Mouse (Mus musculus) liver, embryonic 16.5 days (tissue): ENCODE measurements around the gene Spc24. TPM values are rescaled to one million over a fixed set of nuclear protein-coding genes. Genes with fewer than 3 reads are reported as not detected.

ENCODE experiments used
- ATAC-seq: fragments of 200-750 bp; cut with Nextera tagmentation; 2 replicates; pipeline ENCODE4 v1.8.0; 2017; ENCODE audit warnings: low read depth, mild to moderate bottlenecking, moderate number of reproducible peaks, moderate library complexity
- H3K27ac ChIP-seq: fragments of 300-500 bp; sonication (generic); 2 replicates; pipeline ENCODE4 v1.5.1; 2014; ENCODE audit warnings: mild to moderate bottlenecking, low read length
- H3K27me3 ChIP-seq: fragments of 300-500 bp; sonication (generic); 2 replicates; pipeline ENCODE4 v1.6.1; 2014; ENCODE audit warnings: low read depth, low read length, mixed read lengths; ENCODE audit not compliant: control insufficient read depth, insufficient read depth
- H3K36me3 ChIP-seq: fragments of 300-500 bp; sonication (generic); 2 replicates; pipeline ENCODE4 v1.6.1; 2014; ENCODE audit warnings: mild to moderate bottlenecking; ENCODE audit not compliant: control insufficient read depth, insufficient read depth
- H3K4me1 ChIP-seq: fragments of 300-500 bp; sonication (generic); 2 replicates; pipeline ENCODE4 v1.6.1; 2014; ENCODE audit warnings: low read depth, low read length, mixed read lengths; ENCODE audit not compliant: control insufficient read depth
- H3K4me2 ChIP-seq: fragments of 300-500 bp; sonication (generic); 2 replicates; pipeline ENCODE4 v1.6.1; 2014; ENCODE audit warnings: low read depth, low read length, mixed read lengths
- H3K4me3 ChIP-seq: fragments of 300-500 bp; sonication (generic); 2 replicates; pipeline ENCODE4 v1.5.1; 2014; ENCODE audit warnings: low read depth, mild to moderate bottlenecking, low read length
- H3K9ac ChIP-seq: fragments of 300-500 bp; sonication (generic); 2 replicates; pipeline ENCODE4 v1.6.1; 2014; ENCODE audit warnings: low read depth, low read length
- H3K9me3 ChIP-seq: fragments of 300-500 bp; sonication (generic); replicated peaks from 2 replicates; pipeline ENCODE4 v1.6.1; 2016; ENCODE audit warnings: low read length; ENCODE audit not compliant: control insufficient read depth
- WGBS: fragments of 180-500 bp; shearing (Covaris S2); extraction: QIAGEN DNeasy Blood & Tissue Kit; methylation state at CpG from one replicate; pipeline ENCODE4 v1.1.7; 2014; ENCODE audit not compliant: insufficient replicate concordance; 5-methylcytosine and 5-hydroxymethylcytosine counted together
- polyA plus RNA-seq: library from polyadenylated mRNA; unstranded; fragments of >200 nt; fragmentation: Nextera tagmentation; extraction: Ambion mirVana; gene quantifications from 2 replicates; pipeline ENCODE4 v1.2.1, GENCODE M21; 2015

The Spc24 gene
- polyA plus RNA-seq: 68.0 and 75.7 TPM in 2 replicates

DNA sequence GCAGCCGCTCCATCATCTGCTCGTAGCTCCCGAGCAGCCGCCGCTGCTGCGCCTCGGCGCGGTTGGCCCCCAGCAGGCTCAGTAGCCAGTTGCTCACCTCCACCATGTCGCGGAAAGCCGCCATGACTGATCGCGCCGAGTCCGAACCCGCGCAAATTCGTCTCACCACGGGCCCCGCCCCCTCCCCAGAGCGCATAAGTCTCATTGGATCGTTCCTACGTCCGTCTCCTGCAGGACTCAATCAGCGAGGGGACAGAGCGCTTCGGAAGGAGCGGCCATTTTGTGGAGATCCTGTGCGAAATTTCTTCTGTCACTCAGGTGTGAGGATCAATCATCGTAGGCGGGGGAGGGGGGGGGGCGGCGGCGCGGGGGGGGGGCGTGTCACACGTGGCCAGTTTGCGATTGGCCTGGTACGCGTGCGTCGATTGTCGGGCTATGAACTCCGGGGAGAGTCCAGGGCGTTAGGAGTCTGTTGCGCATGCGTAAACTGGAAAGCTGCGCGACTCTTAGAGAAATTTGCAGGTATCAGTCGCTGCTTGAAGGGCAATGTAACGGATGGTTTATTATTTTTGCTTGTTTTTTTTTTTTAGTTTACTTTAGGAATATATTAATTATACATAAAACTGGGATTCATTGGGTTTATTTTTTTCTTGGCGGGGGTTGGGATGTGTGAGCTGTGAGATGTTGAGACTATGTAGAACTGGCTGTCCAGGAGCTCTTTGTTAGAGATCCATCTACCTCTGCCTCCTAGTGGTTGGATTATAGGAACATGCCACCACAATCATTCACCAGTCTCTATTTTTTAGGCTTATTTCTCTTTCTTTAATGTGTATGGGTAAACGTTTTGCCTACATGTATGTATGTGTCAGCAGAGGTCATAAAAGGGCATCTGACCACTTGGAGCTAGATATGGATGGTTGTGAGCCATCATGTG lies at the start of gene Spc24:
TSS of gene Spc24 (minus strand) at position 149 of the 934 bp plus-strand sequence.
- Histone ChIP-seq H3K27ac (peak within 1 kb of the TSS; percentile 78), H3K4me2 (peak within 1 kb of the TSS; percentile 64), H3K4me3 (peak within 1 kb of the TSS; percentile 93), H3K9me3 (no peaks in the 10 kb centered on the region), H3K36me3 (peaks cover 15% of the 10 kb centered on the region), H3K27me3 (no peaks in the 10 kb centered on the region), H3K4me1 (peaks cover 34% of the 10 kb centered on the region), H3K9ac (peak within 1 kb of the TSS; percentile 93)
- WGBS: under 1% methylated on average over 53 of the region's 54 CpGs
- peak; percentile 94 for ATAC-seq

DNA sequence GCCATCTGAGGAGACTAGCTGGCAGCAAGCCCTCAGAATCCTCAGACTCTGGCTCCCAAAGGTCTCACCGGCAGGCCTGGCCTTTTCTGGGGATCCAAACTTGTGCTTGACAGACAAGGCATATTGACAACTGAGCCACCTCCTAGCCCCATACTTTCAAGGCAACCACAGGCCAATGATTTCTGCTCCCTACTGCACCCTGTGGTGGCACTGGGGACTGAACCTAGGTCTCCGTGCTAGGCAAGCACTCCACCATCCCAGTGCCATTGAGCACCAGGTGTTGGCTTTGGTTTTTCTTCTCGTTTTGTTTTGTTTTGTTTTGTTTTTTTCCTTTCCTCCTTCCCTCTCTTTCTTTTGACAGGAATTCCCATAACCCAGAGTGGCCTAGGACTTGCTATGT lies 48.5 kb upstream of the Spc24 start:
- ATAC-seq: no peak
- Histone ChIP-seq H3K27ac (no peak overlapping the region), H3K9me3 (no peaks in the 10 kb centered on the region), H3K27me3 (no peaks in the 10 kb centered on the region), H3K9ac (no peak overlapping the region), H3K4me2 (no peak overlapping the region), H3K36me3 (no peaks in the 10 kb centered on the region), H3K4me3 (no peak overlapping the region), H3K4me1 (peaks cover 4% of the 10 kb centered on the region; the same call in 1 of the 2 replicates)
- 37% methylated on average over 3 of the region's 3 CpGs for WGBS

DNA sequence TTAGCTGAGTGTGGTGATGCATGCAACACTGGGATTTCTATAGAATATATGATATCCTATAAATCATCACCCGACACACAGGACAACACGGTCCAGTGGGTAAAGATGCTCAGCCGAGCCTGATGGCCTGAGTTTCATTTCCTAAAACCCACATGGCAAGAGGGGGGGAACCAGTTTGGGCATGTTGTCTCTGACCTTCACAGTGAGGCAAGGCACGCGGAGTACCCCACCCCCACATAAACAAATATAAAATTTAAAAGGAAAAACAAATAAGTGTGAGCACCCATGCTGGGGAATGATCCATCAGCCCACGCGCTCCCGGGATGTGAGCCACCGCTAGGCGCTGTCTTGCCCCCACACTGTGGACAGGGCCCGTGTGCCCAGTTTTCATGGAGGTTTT lies 46.9 kb upstream of the Spc24 start:
- peak; percentile 9; the same call in 1 of the 2 replicates for ATAC-seq
- WGBS: 65% methylated on average over 11 of the region's 11 CpGs

DNA sequence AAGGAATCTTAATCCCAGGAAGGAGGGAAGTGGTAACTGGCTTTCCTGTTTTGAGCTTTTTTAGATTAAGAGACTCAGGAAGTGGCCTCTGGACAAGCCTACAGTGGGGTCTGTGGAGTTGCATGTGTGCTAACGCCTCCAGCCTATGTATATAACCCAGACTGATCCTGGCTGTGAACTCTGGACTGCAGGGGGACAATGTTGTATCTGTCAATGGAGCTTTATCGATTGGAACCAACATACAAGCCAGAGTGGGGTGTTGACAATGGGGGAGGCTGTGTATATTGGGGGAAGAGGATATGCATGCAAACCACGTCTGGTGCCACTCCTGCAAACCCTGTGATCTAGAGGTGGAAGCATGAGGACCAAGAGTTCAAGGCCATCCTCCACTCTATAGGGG lies 46.3 kb upstream of the Spc24 start:
- peak overlapping the region; percentile 80 for H3K27ac ChIP-seq
- H3K27me3 ChIP-seq: no peaks in the 10 kb centered on the region
- no peak overlapping the region for H3K4me2 ChIP-seq
- H3K4me3 ChIP-seq: no peak overlapping the region
- WGBS: 19% methylated on average over 3 of the region's 3 CpGs
- peak; percentile 87 for ATAC-seq
- H3K4me1 ChIP-seq: peaks cover 4% of the 10 kb centered on the region; the same call in 1 of the 2 replicates
- no peaks in the 10 kb centered on the region for H3K9me3 ChIP-seq
- no peaks in the 10 kb centered on the region for H3K36me3 ChIP-seq
- H3K9ac ChIP-seq: no peak overlapping the region

More for the DNA sequence above, 46.9 kb upstream of the Spc24 start:
- Histone ChIP-seq H3K36me3 (no peaks in the 10 kb centered on the region), H3K9me3 (no peaks in the 10 kb centered on the region), H3K4me1 (peaks cover 4% of the 10 kb centered on the region; the same call in 1 of the 2 replicates), H3K4me3 (no peak overlapping the region), H3K4me2 (no peak overlapping the region), H3K9ac (no peak overlapping the region), H3K27ac (peak overlapping the region; percentile 59), H3K27me3 (no peaks in the 10 kb centered on the region)

DNA sequence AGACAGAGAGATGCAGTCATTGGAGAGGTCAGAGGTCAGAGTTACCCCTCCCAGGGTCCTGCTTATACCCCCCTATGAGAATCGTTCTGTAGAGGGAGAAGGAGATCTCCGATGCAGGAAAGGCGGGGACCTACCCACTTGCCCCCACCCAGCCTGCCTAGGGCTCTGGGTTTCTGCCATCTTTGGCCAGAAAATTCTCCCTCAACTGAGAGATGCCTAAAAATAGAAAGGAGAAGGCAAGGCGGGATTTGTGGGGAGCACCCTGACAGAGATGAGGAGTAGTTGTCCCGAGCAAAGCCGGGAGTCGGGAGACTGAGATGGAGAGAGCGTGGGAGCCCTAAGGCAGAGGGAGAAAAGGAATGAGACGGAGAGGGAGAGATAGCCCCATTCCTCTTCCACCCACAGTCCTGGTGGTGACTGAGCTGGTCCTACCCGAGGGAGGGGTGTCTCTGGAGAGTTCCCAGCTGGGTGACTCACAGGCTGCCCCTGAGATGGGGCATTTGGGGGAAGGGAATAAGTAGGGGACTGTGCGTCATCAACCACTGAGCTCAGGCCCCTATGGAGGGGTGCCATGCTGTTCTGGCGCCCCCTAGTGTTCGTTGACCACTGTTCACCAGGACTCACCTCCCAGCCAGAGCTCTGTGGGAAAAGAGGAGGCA lies 44.0 kb upstream of the Spc24 start:
- Histone ChIP-seq H3K9me3 (no peaks in the 10 kb centered on the region), H3K4me1 (peaks cover 4% of the 10 kb centered on the region; the same call in 1 of the 2 replicates), H3K27me3 (no peaks in the 10 kb centered on the region), H3K36me3 (no peaks in the 10 kb centered on the region), H3K9ac (no peak overlapping the region), H3K27ac (no peak overlapping the region), H3K4me3 (no peak overlapping the region), H3K4me2 (no peak overlapping the region)
- WGBS: 38% methylated on average over 13 of the region's 13 CpGs
- ATAC-seq: peak; percentile 17; the same call in 1 of the 2 replicates

DNA sequence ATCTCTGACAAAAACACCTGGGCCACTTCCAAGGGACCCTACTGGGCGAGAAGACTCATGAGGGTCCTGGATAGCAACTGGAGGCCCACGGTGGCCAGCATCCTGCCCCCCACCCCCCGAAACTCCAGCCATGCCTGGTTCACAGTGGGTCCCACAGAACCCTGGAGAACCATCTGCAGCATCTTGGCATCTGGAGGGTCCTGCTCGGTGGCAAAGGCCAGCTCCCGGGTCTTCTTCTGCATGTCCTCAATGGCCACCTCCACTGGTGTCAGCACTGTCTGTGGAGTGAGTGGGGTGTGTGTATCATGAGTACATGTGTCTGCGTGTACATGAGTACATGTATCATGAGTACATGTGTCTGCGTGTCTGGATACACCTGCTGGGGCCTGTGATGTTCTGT lies 41.5 kb upstream of the Spc24 start:
- H3K4me1 ChIP-seq: peaks cover 12% of the 10 kb centered on the region
- no peak overlapping the region for H3K9ac ChIP-seq
- no peak overlapping the region for H3K4me2 ChIP-seq
- no peak overlapping the region for H3K27ac ChIP-seq
- peaks cover 4% of the 10 kb centered on the region for H3K27me3 ChIP-seq
- no peaks in the 10 kb centered on the region for H3K9me3 ChIP-seq
- H3K4me3 ChIP-seq: no peak overlapping the region
- no peak for ATAC-seq
- 66% methylated on average over 7 of the region's 7 CpGs for WGBS
- no peaks in the 10 kb centered on the region for H3K36me3 ChIP-seq

DNA sequence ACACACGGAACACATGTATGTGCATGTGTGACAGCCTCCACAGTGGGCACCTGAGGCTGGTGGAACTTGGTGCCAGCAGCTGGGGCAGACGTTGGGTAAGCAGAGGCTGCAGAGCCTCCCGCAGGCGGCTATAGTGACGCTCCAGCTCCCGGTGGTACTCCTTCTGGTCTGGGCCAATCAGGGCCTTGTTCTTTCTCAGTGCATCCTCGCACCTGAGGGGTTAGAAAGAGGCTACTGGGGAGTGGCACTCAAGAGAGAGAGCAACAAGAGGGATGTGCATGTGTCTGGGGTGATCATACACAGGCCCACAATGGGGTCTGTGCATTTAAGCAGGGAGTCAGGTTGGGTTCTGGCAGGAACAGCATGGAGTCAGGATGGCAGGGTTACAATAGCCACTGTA lies 41.0 kb upstream of the Spc24 start:
- Histone ChIP-seq H3K36me3 (no peaks in the 10 kb centered on the region), H3K9me3 (no peaks in the 10 kb centered on the region), H3K4me1 (peaks cover 17% of the 10 kb centered on the region), H3K4me3 (no peak overlapping the region), H3K4me2 (no peak overlapping the region), H3K27ac (no peak overlapping the region), H3K9ac (no peak overlapping the region), H3K27me3 (peaks cover 4% of the 10 kb centered on the region)
- 78% methylated on average over 7 of the region's 7 CpGs for WGBS
- ATAC-seq: no peak

DNA sequence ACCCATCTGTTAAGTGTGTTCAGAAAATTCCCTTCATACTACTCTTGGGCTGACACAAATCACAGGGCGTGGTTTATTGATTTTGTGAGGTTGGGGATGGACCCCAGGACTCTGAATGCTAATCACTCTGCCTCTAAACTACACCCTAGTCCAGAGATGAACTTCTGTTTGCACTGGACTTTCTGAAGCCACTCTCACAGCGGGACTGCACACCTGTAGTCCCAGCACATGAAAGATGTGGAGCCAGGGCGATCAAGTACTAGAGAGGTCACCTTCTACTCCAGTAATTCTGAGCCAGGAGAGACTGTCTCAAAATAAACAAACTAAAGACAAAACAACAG lies 38.9 kb upstream of the Spc24 start:
- peaks cover 3% of the 10 kb centered on the region; the same call in 1 of the 2 replicates for H3K36me3 ChIP-seq
- peaks cover 4% of the 10 kb centered on the region for H3K27me3 ChIP-seq
- H3K4me1 ChIP-seq: peaks cover 17% of the 10 kb centered on the region
- WGBS: 43% methylated on average over 3 of the region's 3 CpGs
- no peak overlapping the region for H3K9ac ChIP-seq
- peak overlapping the region; percentile 74 for H3K4me3 ChIP-seq
- peak; percentile 65 for ATAC-seq
- H3K4me2 ChIP-seq: peak overlapping the region; percentile 89
- H3K27ac ChIP-seq: peak overlapping the region; percentile 88
- H3K9me3 ChIP-seq: no peaks in the 10 kb centered on the region
